Mouse (Mus musculus) erythroblast, embryonic 14.5 days (primary cell): Measurements from ENCODE around the gene Olfr1496. TPM values are rescaled to one million over a fixed set of nuclear protein-coding genes. Genes with fewer than 3 reads are reported as not detected.
"Not testable (repeated sequence)": the region's sequence is repeated elsewhere in the genome, so short reads cannot be mapped to it uniquely, and the experiment has no call there.

Source experiments
- H3K27me3 ChIP-seq: 2 replicates; pipeline ENCODE4 v1.6.1; 2012; ENCODE audit warnings: inconsistent platforms; ENCODE audit not compliant: control insufficient read depth
- H3K36me3 ChIP-seq: 2 replicates; pipeline ENCODE4 v1.6.1; 2012; ENCODE audit warnings: mild to moderate bottlenecking, inconsistent platforms; ENCODE audit not compliant: control insufficient read depth
- H3K4me1 ChIP-seq: 2 replicates; pipeline ENCODE4 v1.6.1; 2012; ENCODE audit warnings: inconsistent platforms; ENCODE audit not compliant: control insufficient read depth
- H3K4me3 ChIP-seq: replicated peaks from 2 replicates; pipeline ENCODE3; 2012; ENCODE audit warnings: moderate library complexity, mild to moderate bottlenecking, inconsistent platforms
- H3K9me3 ChIP-seq: 2 replicates; pipeline ENCODE4 v1.6.1; 2012; ENCODE audit warnings: low read length, inconsistent platforms, mixed read lengths; ENCODE audit not compliant: control insufficient read depth
- GATA1 ChIP-seq: IDR thresholded peaks from 2 replicates; pipeline ENCODE4 v1.6.1; 2012; ENCODE audit warnings: low read length, inconsistent platforms, mixed read lengths
- TAL1 ChIP-seq: IDR thresholded peaks from 3 replicates; pipeline ENCODE4 v1.6.1; 2012; ENCODE audit warnings: low read length, inconsistent platforms, mixed read lengths
- polyA plus RNA-seq: library from polyadenylated mRNA; stranded (reverse); fragments of >175 nt; gene quantifications from 2 replicates; pipeline ENCODE4 v1.2.3, GENCODE M21; 2012

Olfr1496 gene
- not detected in 2 replicates for polyA plus RNA-seq

DNA sequence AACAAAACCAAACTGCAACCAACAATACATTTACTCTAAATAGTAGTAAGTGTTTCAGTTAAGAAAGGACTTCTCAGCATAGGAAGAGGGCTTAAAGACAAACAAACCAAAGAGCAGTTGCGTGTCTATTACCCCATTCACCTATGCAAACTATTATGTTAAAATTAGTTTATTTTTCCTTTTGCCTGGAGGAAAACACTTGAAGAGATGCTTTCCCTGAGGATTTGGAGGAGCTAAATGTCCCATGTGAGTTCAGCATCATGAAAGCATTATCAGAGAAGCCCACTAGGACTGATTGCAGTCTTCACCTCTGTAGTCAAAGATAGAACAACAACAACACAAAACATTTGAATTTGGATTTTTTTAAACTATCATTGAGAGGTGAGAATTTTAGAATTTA lies at the start of gene Olfr1496:
TSS of gene Olfr1496 (plus strand) at position 301 of the 400 bp plus-strand sequence.
- TF ChIP-seq TAL1 = no peak
- TF ChIP-seq GATA1 = no peak
- no peaks in the 10 kb centered on the region for H3K9me3 ChIP-seq
- no peaks in the 10 kb centered on the region for H3K36me3 ChIP-seq
- H3K27me3 ChIP-seq = no peaks in the 10 kb centered on the region
- H3K4me1 ChIP-seq = no peaks in the 10 kb centered on the region
- H3K4me3 ChIP-seq = no peak within 1 kb of the TSS

DNA sequence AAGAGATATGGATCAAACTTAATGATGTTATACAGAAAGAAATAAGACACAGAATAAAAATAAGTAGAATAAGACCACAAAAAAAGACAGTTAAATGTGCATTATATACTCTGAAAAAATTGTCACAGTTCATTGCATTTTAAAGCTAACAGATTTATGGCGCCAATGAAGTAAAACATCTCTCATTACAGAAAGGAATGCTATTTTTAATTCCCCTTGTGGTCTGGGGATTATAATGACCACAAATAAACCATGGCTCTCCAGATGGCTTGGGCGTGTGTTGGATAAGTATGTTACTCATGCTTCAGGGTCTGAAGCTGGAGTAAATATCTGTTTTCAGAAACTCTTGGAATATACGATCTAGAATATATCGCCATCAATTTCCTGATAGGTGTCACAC lies 38.2 kb upstream of the Olfr1496 start, which contains the start of gene Olfr1494:
TSS of gene Olfr1494 (plus strand) at position 301 of the 400 bp plus-strand sequence.
- Histone ChIP-seq H3K27me3 (no peaks in the 10 kb centered on the region), H3K36me3 (no peaks in the 10 kb centered on the region), H3K4me1 (no peaks in the 10 kb centered on the region), H3K9me3 (peaks cover 3% of the 10 kb centered on the region; the same call in 1 of the 2 replicates), H3K4me3 (no peak within 1 kb of the TSS)
- TF ChIP-seq GATA1 (no peak), TAL1 (no peak)

DNA sequence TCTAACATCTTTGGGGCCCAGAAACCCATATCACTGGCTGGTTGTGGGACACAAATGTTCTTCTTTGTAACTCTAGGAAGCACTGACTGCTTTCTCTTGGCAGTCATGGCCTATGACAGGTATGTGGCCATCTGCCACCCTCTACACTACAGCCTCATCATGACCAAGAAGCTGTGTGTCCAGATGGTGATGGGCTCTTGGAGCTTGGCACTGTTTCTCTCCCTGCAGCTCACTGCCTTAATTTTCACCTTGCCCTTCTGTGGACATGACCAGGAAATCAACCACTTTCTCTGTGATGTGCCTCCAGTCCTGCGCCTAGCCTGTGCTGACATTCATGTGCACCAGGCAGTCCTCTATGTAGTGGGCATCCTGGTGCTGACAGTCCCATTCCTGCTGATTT lies 28.3 kb upstream of the Olfr1496 start:
- Histone ChIP-seq H3K27me3 (no peaks in the 10 kb centered on the region), H3K9me3 (peaks cover 8% of the 10 kb centered on the region), H3K4me3 (no peak overlapping the region), H3K4me1 (no peaks in the 10 kb centered on the region), H3K36me3 (no peaks in the 10 kb centered on the region)
- TF ChIP-seq GATA1 = no peak
- TF ChIP-seq TAL1 = no peak

DNA sequence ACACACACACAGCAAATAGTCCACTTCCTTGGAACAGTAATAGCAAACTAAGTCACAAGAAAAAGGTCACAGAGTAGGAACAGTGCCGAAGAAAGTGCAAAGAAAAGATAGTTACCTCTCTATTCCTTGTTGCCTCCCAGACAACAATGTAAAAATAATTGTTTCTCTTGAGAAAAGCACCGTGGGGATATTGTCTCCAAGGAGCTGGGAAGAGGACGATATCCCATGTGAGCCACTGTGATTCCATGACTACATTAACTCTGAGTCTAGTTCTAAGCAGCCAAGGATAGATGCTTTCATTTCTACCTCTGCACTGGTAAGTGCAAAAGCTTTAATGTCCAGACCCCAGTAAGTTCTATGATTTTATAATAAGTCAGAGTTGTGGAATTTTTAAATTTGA lies 13.4 kb upstream of the Olfr1496 start, which contains the start of gene Olfr1495:
TSS of gene Olfr1495 (plus strand) at position 301 of the 400 bp plus-strand sequence.
- Histone ChIP-seq H3K9me3 (peaks cover 4% of the 10 kb centered on the region), H3K36me3 (no peaks in the 10 kb centered on the region), H3K27me3 (no peaks in the 10 kb centered on the region), H3K4me3 (no peak within 1 kb of the TSS), H3K4me1 (no peaks in the 10 kb centered on the region)
- TF ChIP-seq TAL1 (no peak), GATA1 (no peak)

DNA sequence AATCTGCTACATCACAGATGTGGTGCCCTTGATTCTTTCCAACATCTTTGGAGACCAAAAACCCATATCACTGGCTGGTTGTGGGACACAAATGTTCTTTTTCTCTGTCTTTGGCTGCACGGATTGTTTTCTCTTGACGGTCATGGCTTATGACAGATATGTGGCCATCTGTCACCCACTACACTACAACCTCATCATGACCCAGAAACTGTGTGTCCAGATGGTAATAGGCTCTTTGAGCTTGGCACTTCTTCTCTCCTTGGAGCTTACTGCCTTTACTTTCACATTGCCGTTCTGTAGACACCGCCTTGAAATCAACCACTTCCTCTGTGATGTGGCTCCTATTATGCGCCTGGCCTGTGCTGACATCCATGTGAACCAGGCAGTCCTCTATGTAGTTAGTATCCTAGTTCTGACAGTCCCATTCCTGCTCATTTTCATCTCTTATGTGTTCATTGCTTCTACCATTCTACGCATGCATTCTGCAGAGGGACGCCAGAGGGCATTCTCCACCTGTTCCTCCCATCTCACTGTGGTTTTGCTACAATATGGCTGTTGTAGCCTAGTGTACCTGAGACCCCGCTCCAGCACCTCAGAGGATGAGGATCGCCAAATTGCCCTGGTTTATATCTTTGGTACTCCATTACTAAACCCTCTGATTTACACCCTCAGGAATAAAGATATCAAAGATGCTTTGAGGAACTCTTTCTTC lies 9.0 kb upstream of the Olfr1496 start:
- Histone ChIP-seq H3K4me3 (no peak overlapping the region), H3K36me3 (no peaks in the 10 kb centered on the region), H3K9me3 (peaks cover 4% of the 10 kb centered on the region), H3K4me1 (no peaks in the 10 kb centered on the region), H3K27me3 (no peaks in the 10 kb centered on the region)
- no peak for TF ChIP-seq TAL1
- TF ChIP-seq GATA1 = no peak

DNA sequence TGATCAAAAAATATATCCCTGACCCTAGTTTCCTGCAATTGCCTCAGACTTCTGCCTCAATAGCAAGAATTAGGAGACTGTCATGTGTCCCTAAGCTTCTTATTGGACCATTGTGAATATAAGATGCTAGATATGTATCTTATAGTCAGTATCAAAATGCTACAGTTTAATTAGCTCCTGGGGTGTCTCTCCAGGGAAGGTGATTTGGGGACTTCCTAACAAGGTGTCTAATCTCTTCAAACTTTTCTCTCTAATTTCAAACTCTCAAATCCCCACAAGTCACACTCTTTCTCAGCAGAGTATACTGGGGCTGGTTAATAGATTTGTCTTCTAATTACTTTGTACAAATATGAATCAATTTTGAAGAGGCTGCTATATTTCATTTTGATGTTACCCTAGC lies 20.4 kb downstream of the Olfr1496 start, which contains the start of gene Olfr1497:
TSS of gene Olfr1497 (minus strand) at position 101 of the 400 bp plus-strand sequence.
- no peaks in the 10 kb centered on the region for H3K4me1 ChIP-seq
- TF ChIP-seq GATA1 (no peak), TAL1 (no peak)
- no peaks in the 10 kb centered on the region for H3K27me3 ChIP-seq
- H3K9me3 ChIP-seq = peaks cover 2% of the 10 kb centered on the region; the same call in 1 of the 2 replicates
- H3K4me3 ChIP-seq = no peak within 1 kb of the TSS
- H3K36me3 ChIP-seq = no peaks in the 10 kb centered on the region

DNA sequence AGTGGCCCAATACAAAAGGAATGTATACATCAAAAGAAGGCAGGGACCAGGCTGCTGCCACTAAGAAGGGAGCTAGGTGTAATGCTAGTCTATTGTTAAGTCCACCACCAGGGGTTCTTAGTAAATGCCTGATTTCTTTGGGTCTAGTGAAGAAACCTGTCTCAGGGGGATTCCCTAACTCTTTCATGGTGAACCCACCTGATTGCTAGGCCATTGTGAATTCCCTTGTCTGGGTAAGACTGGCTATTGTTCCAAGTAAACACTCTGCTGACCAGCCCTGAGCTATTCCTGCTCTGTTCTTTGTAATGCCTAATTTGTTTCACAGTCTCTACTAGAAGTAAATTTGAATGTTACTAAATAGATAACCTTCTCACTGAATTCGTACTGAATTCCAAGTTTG lies 27.8 kb downstream of the Olfr1496 start:
- H3K36me3 ChIP-seq, H3K4me1 ChIP-seq, H3K9me3 ChIP-seq, H3K27me3 ChIP-seq, H3K4me3 ChIP-seq: not testable (repeated sequence)

DNA sequence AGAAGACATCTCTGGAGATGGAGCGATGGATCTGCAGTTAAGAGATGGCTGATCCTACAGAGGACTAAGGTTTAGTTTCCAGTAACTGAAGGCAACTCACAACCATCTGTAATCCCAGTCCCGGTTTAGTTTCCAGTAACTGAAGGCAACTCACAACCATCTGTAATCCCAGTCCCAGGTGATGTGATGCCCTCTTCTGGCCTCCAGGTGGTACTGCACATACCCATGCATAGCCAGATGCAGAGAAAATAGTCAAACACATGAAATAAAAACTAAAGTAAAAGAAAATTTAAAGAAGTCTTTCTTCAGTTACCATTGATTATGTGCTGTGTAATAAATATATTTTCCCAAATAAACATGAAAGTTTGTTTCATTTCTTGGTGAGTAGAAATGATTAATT lies 35.1 kb downstream of the Olfr1496 start:
- Histone ChIP-seq H3K27me3 (no peaks in the 10 kb centered on the region), H3K9me3 (no peaks in the 10 kb centered on the region), H3K4me1 (no peaks in the 10 kb centered on the region), H3K36me3 (no peaks in the 10 kb centered on the region), H3K4me3 (no peak overlapping the region)
- TF ChIP-seq TAL1 = no peak
- TF ChIP-seq GATA1 = no peak

DNA sequence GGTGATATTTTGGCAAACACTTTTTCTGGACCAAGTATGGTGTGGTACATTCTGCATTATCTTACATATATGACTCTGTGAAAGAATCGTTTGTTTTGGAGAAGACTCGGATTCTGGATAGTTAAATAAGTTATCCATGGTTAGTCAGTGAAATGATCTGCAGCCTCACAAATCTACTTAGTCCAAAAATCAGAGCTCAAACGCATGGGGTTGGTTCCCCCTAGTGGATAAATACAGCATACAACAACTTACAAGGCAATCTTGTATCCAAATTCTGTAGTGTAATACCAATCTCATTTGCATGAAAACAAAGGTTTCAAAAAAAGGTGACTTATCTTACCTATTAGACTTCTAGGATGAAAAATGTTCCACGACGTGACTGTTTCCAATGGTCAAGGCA lies 41.1 kb downstream of the Olfr1496 start:
- H3K9me3 ChIP-seq = no peaks in the 10 kb centered on the region
- no peaks in the 10 kb centered on the region for H3K27me3 ChIP-seq
- H3K4me3 ChIP-seq = no peak overlapping the region
- H3K4me1 ChIP-seq = no peaks in the 10 kb centered on the region
- H3K36me3 ChIP-seq = no peaks in the 10 kb centered on the region
- TF ChIP-seq TAL1 (no peak), GATA1 (no peak)
